Mouse (Mus musculus): Measurements from ENCODE around the gene Selenbp2. TPM values are rescaled to one million over a fixed set of nuclear protein-coding genes. Genes with fewer than 3 reads are reported as not detected.
"Not testable (repeated sequence)": the region's sequence is repeated elsewhere in the genome, so short reads cannot be mapped to it uniquely, and the experiment has no call there.

The Selenbp2 gene
- polyA plus RNA-seq, 1 experiment from 2014 or later, result not detected

DNA sequence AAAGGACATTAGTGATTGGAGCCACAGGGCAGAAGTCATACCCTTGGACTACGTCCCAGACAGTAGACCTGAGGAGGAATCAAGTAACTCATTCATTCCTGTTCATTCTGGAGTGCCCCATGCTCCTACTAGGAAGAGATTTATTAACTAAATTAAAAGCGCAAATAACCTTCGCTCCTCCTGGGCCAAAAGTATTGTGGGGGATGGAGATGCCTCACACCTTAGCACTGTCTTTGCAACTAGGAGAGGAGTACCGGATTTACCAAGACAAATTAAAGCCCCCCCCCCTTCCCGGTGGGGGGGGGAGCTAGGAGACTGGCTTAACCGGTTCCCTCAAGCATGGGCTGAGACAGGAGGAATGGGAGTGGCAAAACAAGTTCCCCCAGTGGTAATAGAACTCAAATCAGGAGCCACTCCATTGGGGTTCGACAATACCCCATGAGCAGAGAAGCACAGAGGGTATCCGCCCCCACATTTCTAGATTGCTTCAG, 14.0 kb upstream of the Selenbp2 start:
- Histone ChIP-seq H3K27ac (no peak overlapping the region), H3K9ac (replicated peaks) (no peak overlapping the region), H3K27me3 (no peaks in the 10 kb centered on the region), H3K36me3 (no peaks in the 10 kb centered on the region), H3K4me3 (replicated peaks) (no peak overlapping the region), H3K4me1 (replicated peaks) (no peaks in the 10 kb centered on the region), H3K4me2 (replicated peaks) (no peak overlapping the region), H3K9me3 (no peaks in the 10 kb centered on the region)
- WGBS, result 80% methylated on average over 8 of the region's 8 CpGs
- no peak for ATAC-seq

DNA sequence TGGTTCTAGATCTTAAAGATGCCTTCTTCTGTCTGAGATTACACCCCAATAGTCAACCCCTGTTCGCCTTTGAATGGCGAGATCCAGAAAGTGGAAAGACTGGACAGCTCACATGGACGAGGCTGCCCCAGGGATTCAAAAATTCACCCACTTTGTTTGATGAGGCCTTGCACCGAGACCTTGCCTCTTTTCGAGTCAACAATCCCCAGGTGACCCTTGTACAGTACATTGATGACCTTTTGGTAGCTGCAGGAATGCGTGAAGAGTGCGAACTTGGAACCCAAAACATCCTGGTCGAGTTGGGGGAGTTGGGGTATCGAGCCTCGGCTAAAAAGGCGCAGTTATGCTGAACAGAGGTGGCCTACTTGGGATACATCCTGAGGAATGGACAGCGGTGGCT, 13.3 kb upstream of the Selenbp2 start:
- not testable (repeated sequence) for H3K4me2 ChIP-seq (replicated peaks); H3K36me3 ChIP-seq; H3K4me3 ChIP-seq (replicated peaks); H3K27me3 ChIP-seq; H3K27ac ChIP-seq; H3K4me1 ChIP-seq (replicated peaks); H3K9ac ChIP-seq (replicated peaks); H3K9me3 ChIP-seq; ATAC-seq
- WGBS, result 91% methylated on average over 12 of the region's 12 CpGs

DNA sequence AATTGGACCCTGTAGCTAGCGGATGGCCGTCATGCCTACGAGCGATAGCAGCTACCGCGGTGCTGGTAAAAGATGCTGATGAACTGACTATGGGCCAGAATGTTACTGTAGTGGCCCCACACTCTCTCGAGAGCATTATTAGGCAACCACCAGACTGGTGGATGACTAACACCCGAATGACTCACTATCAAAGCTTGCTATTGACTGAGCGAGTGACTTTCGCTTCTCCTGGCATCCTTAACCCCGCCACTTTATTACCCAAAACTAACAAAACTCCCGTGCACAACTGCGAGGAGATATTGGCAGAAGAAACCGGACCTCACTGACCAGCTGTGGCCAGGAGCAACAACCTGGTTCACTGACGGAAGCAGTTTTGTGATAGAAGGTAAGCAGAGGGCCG, 12.6 kb upstream of the Selenbp2 start:
- Histone ChIP-seq H3K27ac (no peak overlapping the region), H3K4me3 (replicated peaks) (no peak overlapping the region), H3K9ac (replicated peaks) (no peak overlapping the region), H3K9me3 (no peaks in the 10 kb centered on the region), H3K4me1 (replicated peaks) (no peaks in the 10 kb centered on the region), H3K4me2 (replicated peaks) (no peak overlapping the region), H3K36me3 (no peaks in the 10 kb centered on the region), H3K27me3 (no peaks in the 10 kb centered on the region)
- no peak for ATAC-seq
- 94% methylated on average over 16 of the region's 16 CpGs for WGBS

- no peak overlapping the region for H3K4me3 ChIP-seq (replicated peaks)
- H3K27me3 ChIP-seq, result no peaks in the 10 kb centered on the region
- H3K9ac ChIP-seq (replicated peaks), result no peak overlapping the region
- no peak for ATAC-seq
- no peaks in the 10 kb centered on the region for H3K36me3 ChIP-seq
- H3K9me3 ChIP-seq, result no peaks in the 10 kb centered on the region
- no peak overlapping the region for H3K4me2 ChIP-seq (replicated peaks)
- no peaks in the 10 kb centered on the region for H3K4me1 ChIP-seq (replicated peaks)
- H3K27ac ChIP-seq, result no peak overlapping the region
- 88% methylated on average over 6 of the region's 6 CpGs for WGBS
Observed at GRCm38 (mm10) chr3:94683646-94684045, 9.7 kb upstream of the Selenbp2 start.

DNA sequence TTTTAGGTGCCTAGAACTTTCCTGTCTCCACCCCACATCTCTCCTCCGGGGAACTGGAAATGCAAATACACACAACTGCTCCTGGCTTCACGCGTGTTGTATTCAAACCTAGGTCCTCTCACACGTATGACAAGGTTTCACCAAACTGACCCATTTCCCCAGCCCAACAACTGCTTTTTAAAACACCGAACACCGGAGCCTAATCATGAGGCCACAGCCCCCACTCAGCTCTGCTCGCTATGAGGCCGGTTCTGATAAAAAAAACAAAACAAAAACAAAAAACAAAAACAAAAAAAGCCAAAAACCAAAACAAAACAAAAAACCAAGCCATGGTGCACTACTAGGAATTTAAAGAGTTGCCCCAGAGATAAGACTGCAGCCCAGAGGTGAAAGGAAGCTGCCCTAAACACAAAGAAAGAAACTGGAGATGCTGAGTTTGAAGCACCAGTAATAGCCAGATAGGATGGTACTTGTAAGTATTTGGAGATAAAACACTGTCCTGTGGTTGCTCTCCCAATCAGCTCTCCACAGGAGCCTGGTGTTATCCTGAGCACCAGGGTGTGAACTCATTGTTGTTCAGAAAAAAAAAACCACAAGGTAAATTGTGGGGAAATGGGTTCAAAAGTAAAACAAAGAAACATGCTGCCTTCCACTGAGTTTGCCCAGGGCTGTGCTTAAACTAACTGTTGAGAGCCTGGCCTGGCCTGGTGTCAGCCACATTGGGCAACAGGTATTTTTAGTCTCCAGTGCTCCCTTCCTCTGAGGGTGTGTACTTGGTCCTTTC, 7.2 kb upstream of the Selenbp2 start:
- not testable (repeated sequence) for H3K9ac ChIP-seq (replicated peaks); H3K27me3 ChIP-seq; H3K27ac ChIP-seq; H3K9me3 ChIP-seq; H3K36me3 ChIP-seq; H3K4me1 ChIP-seq (replicated peaks); ATAC-seq; H3K4me2 ChIP-seq (replicated peaks); H3K4me3 ChIP-seq (replicated peaks)
- WGBS, result 90% methylated on average over 8 of the region's 8 CpGs

GRCm38 (mm10) chr3:94688698-94689097, 4.7 kb upstream of the Selenbp2 start:
- not testable (repeated sequence) for H3K36me3 ChIP-seq; H3K27me3 ChIP-seq; H3K9me3 ChIP-seq; H3K27ac ChIP-seq; H3K4me2 ChIP-seq (replicated peaks); H3K9ac ChIP-seq (replicated peaks); H3K4me1 ChIP-seq (replicated peaks); ATAC-seq; H3K4me3 ChIP-seq (replicated peaks)
- WGBS, result 83% methylated on average over 3 of the region's 3 CpGs

- H3K4me2 ChIP-seq (replicated peaks); H3K27me3 ChIP-seq; H3K27ac ChIP-seq; ATAC-seq; H3K4me3 ChIP-seq (replicated peaks); H3K4me1 ChIP-seq (replicated peaks); H3K36me3 ChIP-seq; H3K9me3 ChIP-seq; H3K9ac ChIP-seq (replicated peaks): not testable (repeated sequence)
- WGBS, result 68% methylated on average over 1 of the region's 1 CpGs
Observed at GRCm38 (mm10) chr3:94689195-94689594, 4.2 kb upstream of the Selenbp2 start.

DNA sequence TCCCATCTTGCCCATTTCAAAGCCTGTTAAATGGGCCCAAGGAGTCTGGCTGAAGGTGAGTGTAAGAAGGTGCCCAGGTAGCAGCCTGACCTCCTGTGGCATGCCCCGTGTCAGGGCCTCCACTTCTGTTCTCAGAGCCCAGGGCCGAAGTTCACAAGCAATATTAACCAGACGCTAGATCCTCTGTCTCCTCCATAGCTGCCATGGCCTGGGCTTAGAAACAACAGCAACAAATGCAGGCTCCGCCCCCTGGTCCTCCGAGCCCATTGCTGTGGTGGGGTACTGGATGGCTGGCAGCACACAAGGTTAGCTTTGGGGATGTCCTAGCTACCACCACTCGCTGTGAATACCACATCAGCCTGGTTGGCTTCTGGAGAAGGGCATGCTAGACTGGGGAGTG, 3.2 kb upstream of the Selenbp2 start:
- H3K9ac ChIP-seq (replicated peaks); H3K36me3 ChIP-seq; H3K27me3 ChIP-seq; H3K4me3 ChIP-seq (replicated peaks); H3K4me2 ChIP-seq (replicated peaks); H3K9me3 ChIP-seq; H3K4me1 ChIP-seq (replicated peaks); ATAC-seq; H3K27ac ChIP-seq: not testable (repeated sequence)
- WGBS, result 64% methylated on average over 6 of the region's 6 CpGs

DNA sequence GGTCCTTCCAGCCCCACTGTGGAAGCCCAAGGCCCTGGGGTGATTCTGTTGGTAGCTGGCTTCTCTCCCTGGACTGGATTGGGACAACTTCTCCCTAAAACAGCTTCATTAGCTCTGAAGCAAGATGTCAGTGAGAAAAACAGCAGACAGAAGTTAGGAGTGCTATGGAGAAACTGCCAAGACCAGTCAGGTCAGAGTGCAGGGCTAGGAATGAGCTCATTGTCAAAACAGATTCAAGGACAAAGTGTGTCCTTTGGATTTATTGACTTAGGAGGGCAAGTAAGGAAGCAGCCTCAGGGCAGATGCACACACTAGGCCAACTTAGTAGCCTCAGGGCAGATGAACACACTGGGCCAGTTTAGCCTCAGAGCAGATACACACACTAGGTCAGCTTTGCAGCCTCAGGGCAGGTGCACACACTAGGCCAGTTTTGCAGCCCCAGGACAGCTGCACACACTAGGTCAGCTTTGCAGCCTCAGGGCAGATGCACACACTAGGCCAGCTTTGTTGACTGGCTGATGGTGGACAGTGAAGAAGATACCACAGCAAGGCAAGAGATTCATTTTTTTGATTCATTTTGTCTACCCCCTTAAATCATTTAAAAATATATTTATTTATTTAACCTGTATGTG, 2.6 kb upstream of the Selenbp2 start:
- H3K9ac ChIP-seq (replicated peaks), result no peak overlapping the region
- no peak overlapping the region for H3K27ac ChIP-seq
- no peak overlapping the region for H3K4me2 ChIP-seq (replicated peaks)
- H3K9me3 ChIP-seq, result no peaks in the 10 kb centered on the region
- no peaks in the 10 kb centered on the region for H3K4me1 ChIP-seq (replicated peaks)
- no peak overlapping the region for H3K4me3 ChIP-seq (replicated peaks)
- H3K27me3 ChIP-seq, result no peaks in the 10 kb centered on the region
- no peak for ATAC-seq
- H3K36me3 ChIP-seq, result no peaks in the 10 kb centered on the region

GRCm38 (mm10) chr3:94691694-94692093, 1.7 kb upstream of the Selenbp2 start:
- H3K4me1 ChIP-seq (replicated peaks); H3K9ac ChIP-seq (replicated peaks); H3K4me3 ChIP-seq (replicated peaks); H3K27ac ChIP-seq; H3K36me3 ChIP-seq; H3K9me3 ChIP-seq; ATAC-seq; H3K4me2 ChIP-seq (replicated peaks); H3K27me3 ChIP-seq: not testable (repeated sequence)
- WGBS, result 87% methylated on average over 4 of the region's 4 CpGs

- not testable (repeated sequence) for H3K27ac ChIP-seq; H3K9ac ChIP-seq (replicated peaks); H3K4me1 ChIP-seq (replicated peaks); H3K9me3 ChIP-seq; ATAC-seq; H3K4me3 ChIP-seq (replicated peaks); H3K27me3 ChIP-seq; H3K36me3 ChIP-seq; H3K4me2 ChIP-seq (replicated peaks)
- WGBS, result 81% methylated on average over 5 of the region's 8 CpGs
Observed at GRCm38 (mm10) chr3:94693874-94694273, 518 bp downstream of the Selenbp2 start.

- not testable (repeated sequence) for H3K36me3 ChIP-seq; H3K27ac ChIP-seq; H3K4me3 ChIP-seq (replicated peaks); H3K9ac ChIP-seq (replicated peaks); H3K27me3 ChIP-seq; H3K4me1 ChIP-seq (replicated peaks); ATAC-seq; H3K4me2 ChIP-seq (replicated peaks); H3K9me3 ChIP-seq
- 85% methylated on average over 6 of the region's 6 CpGs for WGBS
Observed at GRCm38 (mm10) chr3:94695591-94695990, 2.2 kb downstream of the Selenbp2 start.

- not testable (repeated sequence) for H3K4me2 ChIP-seq (replicated peaks); ATAC-seq; H3K9ac ChIP-seq (replicated peaks); H3K36me3 ChIP-seq; H3K4me1 ChIP-seq (replicated peaks); H3K9me3 ChIP-seq; H3K27ac ChIP-seq; H3K4me3 ChIP-seq (replicated peaks); H3K27me3 ChIP-seq
- 96% methylated on average over 4 of the region's 4 CpGs for WGBS
Observed at GRCm38 (mm10) chr3:94696257-94696656, 2.9 kb downstream of the Selenbp2 start.

Data from midbrain, embryonic 13.5 days (tissue).